Mouse (Mus musculus) hindbrain, embryonic 15.5 days (tissue): Measurements from ENCODE around the gene Bpifa5. TPM values are rescaled to one million over a fixed set of nuclear protein-coding genes. Genes with fewer than 3 reads are reported as not detected.
"Not testable (repeated sequence)": the region's sequence is repeated elsewhere in the genome, so short reads cannot be mapped to it uniquely, and the experiment has no call there.

Experiments used
- ATAC-seq: fragments of 200-750 bp; cut with Nextera tagmentation; 2 replicates; pipeline ENCODE4 v1.8.0; 2017; ENCODE audit warnings: low read depth, moderate number of reproducible peaks, moderate TSS enrichment; ENCODE audit not compliant: low FRiP score
- H3K27ac ChIP-seq: fragments of 300-500 bp; sonication (generic); replicated peaks from 2 replicates; pipeline ENCODE4 v1.5.1; 2015; ENCODE audit warnings: mild to moderate bottlenecking, inconsistent platforms
- H3K27me3 ChIP-seq: fragments of 300-500 bp; sonication (generic); 2 replicates; pipeline ENCODE4 v1.6.1; 2015; ENCODE audit warnings: control low read depth, inconsistent platforms
- H3K36me3 ChIP-seq: fragments of 300-500 bp; sonication (generic); 2 replicates; pipeline ENCODE4 v1.6.1; 2015; ENCODE audit warnings: control low read depth, inconsistent platforms
- H3K4me1 ChIP-seq: fragments of 300-500 bp; sonication (generic); replicated peaks from 2 replicates; pipeline ENCODE4 v1.6.1; 2015; ENCODE audit warnings: control low read depth, inconsistent platforms
- H3K4me2 ChIP-seq: fragments of 300-500 bp; sonication (generic); 2 replicates; pipeline ENCODE4 v1.6.1; 2015; ENCODE audit warnings: moderate library complexity, mild to moderate bottlenecking, inconsistent platforms
- H3K4me3 ChIP-seq: fragments of 300-500 bp; sonication (generic); 2 replicates; pipeline ENCODE4 v1.5.1; 2015; ENCODE audit warnings: mild to moderate bottlenecking, inconsistent platforms
- H3K9ac ChIP-seq: fragments of 300-500 bp; sonication (generic); 2 replicates; pipeline ENCODE4 v1.6.1; 2015; ENCODE audit warnings: inconsistent platforms
- H3K9me3 ChIP-seq: fragments of 300-500 bp; sonication (generic); 2 replicates; pipeline ENCODE4 v1.6.1; 2016; ENCODE audit warnings: control low read depth, inconsistent platforms
- WGBS: fragments of 180-500 bp; shearing (Covaris S2); methylation state at CpG from one replicate; pipeline ENCODE4 v1.1.7; 2015; 5-methylcytosine and 5-hydroxymethylcytosine counted together
- polyA plus RNA-seq: library from polyadenylated mRNA; unstranded; fragments of >200 nt; fragmentation: Nextera tagmentation; extraction: Ambion mirVana; gene quantifications from 2 replicates; pipeline ENCODE4 v1.2.1, GENCODE M21; 2015

The Bpifa5 gene
- not detected in 2 replicates for polyA plus RNA-seq

GRCm38 (mm10) chr2:154162307-154162706 lies at the start of gene Bpifa5:
Bpifa5 (plus strand) TSS chr2:154162607.
- no peak for ATAC-seq
- H3K27me3 ChIP-seq, result no peaks in the 10 kb centered on the region
- H3K4me3 ChIP-seq, result no peak within 1 kb of the TSS
- H3K9me3 ChIP-seq, result no peaks in the 10 kb centered on the region
- H3K9ac ChIP-seq, result no peak within 1 kb of the TSS
- no peak within 1 kb of the TSS for H3K4me2 ChIP-seq
- H3K27ac ChIP-seq, result no peak within 1 kb of the TSS
- WGBS, result 85% methylated on average over 8 of the region's 8 CpGs
- H3K36me3 ChIP-seq, result no peaks in the 10 kb centered on the region
- no peaks in the 10 kb centered on the region for H3K4me1 ChIP-seq

GRCm38 (mm10) chr2:154117381-154117780 lies 45.0 kb upstream of the Bpifa5 start:
- no peaks in the 10 kb centered on the region for H3K27me3 ChIP-seq
- no peak overlapping the region for H3K9ac ChIP-seq
- no peaks in the 10 kb centered on the region for H3K4me1 ChIP-seq
- H3K9me3 ChIP-seq, result no peaks in the 10 kb centered on the region
- no peak overlapping the region for H3K4me3 ChIP-seq
- WGBS, result 90% methylated on average over 3 of the region's 3 CpGs
- no peaks in the 10 kb centered on the region for H3K36me3 ChIP-seq
- no peak for ATAC-seq
- no peak overlapping the region for H3K27ac ChIP-seq
- H3K4me2 ChIP-seq, result no peak overlapping the region

- H3K9me3 ChIP-seq, result no peaks in the 10 kb centered on the region
- no peak within 1 kb of the TSS for H3K27ac ChIP-seq
- no peak within 1 kb of the TSS for H3K4me3 ChIP-seq
- WGBS, result 69% methylated on average over 2 of the region's 2 CpGs
- H3K9ac ChIP-seq, result no peak within 1 kb of the TSS
- H3K4me1 ChIP-seq, result no peaks in the 10 kb centered on the region
- H3K27me3 ChIP-seq, result no peaks in the 10 kb centered on the region
- H3K4me2 ChIP-seq, result no peak within 1 kb of the TSS
- ATAC-seq, result no peak
- H3K36me3 ChIP-seq, result no peaks in the 10 kb centered on the region
Measured at GRCm38 (mm10) chr2:154130120-154130519, 32.3 kb upstream of the Bpifa5 start, which contains the start of gene Bpifa3. Bpifa3 (plus strand) TSS chr2:154130336.

GRCm38 (mm10) chr2:154142580-154142979 lies 19.8 kb upstream of the Bpifa5 start, which contains the start of gene Bpifa1:
Bpifa1 (plus strand) TSS chr2:154142880.
- no peak for ATAC-seq
- H3K9me3 ChIP-seq, result no peaks in the 10 kb centered on the region
- no peaks in the 10 kb centered on the region for H3K4me1 ChIP-seq
- H3K36me3 ChIP-seq, result no peaks in the 10 kb centered on the region
- no peaks in the 10 kb centered on the region for H3K27me3 ChIP-seq
- H3K27ac ChIP-seq, result no peak within 1 kb of the TSS
- 91% methylated on average over 4 of the region's 4 CpGs for WGBS
- no peak within 1 kb of the TSS for H3K9ac ChIP-seq
- no peak within 1 kb of the TSS for H3K4me2 ChIP-seq
- H3K4me3 ChIP-seq, result no peak within 1 kb of the TSS

- WGBS, result 60% methylated on average over 3 of the region's 3 CpGs
- Histone ChIP-seq H3K4me1 (no peaks in the 10 kb centered on the region), H3K27ac (no peak overlapping the region), H3K4me3 (no peak overlapping the region), H3K36me3 (no peaks in the 10 kb centered on the region), H3K4me2 (no peak overlapping the region), H3K9ac (no peak overlapping the region), H3K27me3 (no peaks in the 10 kb centered on the region), H3K9me3 (no peaks in the 10 kb centered on the region)
- peak; percentile 63 for ATAC-seq
Measured at GRCm38 (mm10) chr2:154143735-154144134, 18.7 kb upstream of the Bpifa5 start.

GRCm38 (mm10) chr2:154147496-154147895 lies 14.9 kb upstream of the Bpifa5 start:
- Histone ChIP-seq H3K9me3 (no peaks in the 10 kb centered on the region), H3K4me1 (no peaks in the 10 kb centered on the region)

GRCm38 (mm10) chr2:154158433-154158832 lies 4.0 kb upstream of the Bpifa5 start:
- no peak for ATAC-seq
- Histone ChIP-seq H3K27me3 (no peaks in the 10 kb centered on the region), H3K4me1 (no peaks in the 10 kb centered on the region), H3K36me3 (no peaks in the 10 kb centered on the region), H3K4me2 (no peak overlapping the region), H3K4me3 (no peak overlapping the region), H3K9me3 (no peaks in the 10 kb centered on the region), H3K9ac (no peak overlapping the region), H3K27ac (no peak overlapping the region)
- 40% methylated on average over 3 of the region's 3 CpGs for WGBS

More at GRCm38 (mm10) chr2:154147496-154147895, 14.9 kb upstream of the Bpifa5 start:
- WGBS, result 84% methylated on average over 4 of the region's 4 CpGs
- Histone ChIP-seq H3K27me3 (no peaks in the 10 kb centered on the region), H3K9ac (no peak overlapping the region), H3K4me3 (no peak overlapping the region), H3K27ac (no peak overlapping the region), H3K36me3 (no peaks in the 10 kb centered on the region), H3K4me2 (no peak overlapping the region)
- no peak for ATAC-seq

GRCm38 (mm10) chr2:154163306-154163705 lies 899 bp downstream of the Bpifa5 start:
- WGBS, result 92% methylated on average over 5 of the region's 5 CpGs
- no peaks in the 10 kb centered on the region for H3K9me3 ChIP-seq
- no peak overlapping the region for H3K4me3 ChIP-seq
- no peaks in the 10 kb centered on the region for H3K27me3 ChIP-seq
- ATAC-seq, result no peak
- H3K4me2 ChIP-seq, result no peak overlapping the region
- H3K4me1 ChIP-seq, result no peaks in the 10 kb centered on the region
- H3K36me3 ChIP-seq, result no peaks in the 10 kb centered on the region
- no peak overlapping the region for H3K27ac ChIP-seq
- H3K9ac ChIP-seq, result no peak overlapping the region

- H3K36me3 ChIP-seq, result no peaks in the 10 kb centered on the region
- WGBS, result 71% methylated on average over 3 of the region's 3 CpGs
- no peak for ATAC-seq
- no peak overlapping the region for H3K4me3 ChIP-seq
- H3K9ac ChIP-seq, result no peak overlapping the region
- no peaks in the 10 kb centered on the region for H3K9me3 ChIP-seq
- no peak overlapping the region for H3K27ac ChIP-seq
- H3K4me1 ChIP-seq, result no peaks in the 10 kb centered on the region
- no peaks in the 10 kb centered on the region for H3K27me3 ChIP-seq
- H3K4me2 ChIP-seq, result no peak overlapping the region
Measured at GRCm38 (mm10) chr2:154169172-154169571, 6.8 kb downstream of the Bpifa5 start.

- no peak overlapping the region for H3K27ac ChIP-seq
- ATAC-seq, result no peak
- no peak overlapping the region for H3K9ac ChIP-seq
- H3K4me2 ChIP-seq, result no peak overlapping the region
- no peaks in the 10 kb centered on the region for H3K9me3 ChIP-seq
- 81% methylated on average over 6 of the region's 6 CpGs for WGBS
- no peaks in the 10 kb centered on the region for H3K4me1 ChIP-seq
- H3K36me3 ChIP-seq, result no peaks in the 10 kb centered on the region
- H3K4me3 ChIP-seq, result no peak overlapping the region
- H3K27me3 ChIP-seq, result no peaks in the 10 kb centered on the region
Measured at GRCm38 (mm10) chr2:154171621-154172020, 9.2 kb downstream of the Bpifa5 start.

- 36% methylated on average over 1 of the region's 1 CpGs for WGBS
- ATAC-seq, result no peak
Measured at GRCm38 (mm10) chr2:154173313-154173712, 10.9 kb downstream of the Bpifa5 start.

GRCm38 (mm10) chr2:154181900-154182299 lies 19.5 kb downstream of the Bpifa5 start:
- H3K4me3 ChIP-seq, H3K27ac ChIP-seq, H3K4me2 ChIP-seq, H3K36me3 ChIP-seq, H3K9ac ChIP-seq, ATAC-seq, H3K9me3 ChIP-seq, H3K27me3 ChIP-seq, H3K4me1 ChIP-seq: not testable (repeated sequence)
- 89% methylated on average over 7 of the region's 7 CpGs for WGBS

More at GRCm38 (mm10) chr2:154173313-154173712, 10.9 kb downstream of the Bpifa5 start:
- no peaks in the 10 kb centered on the region for H3K9me3 ChIP-seq
- no peaks in the 10 kb centered on the region for H3K4me1 ChIP-seq
- no peaks in the 10 kb centered on the region for H3K36me3 ChIP-seq
- no peak overlapping the region for H3K4me2 ChIP-seq
- no peak overlapping the region for H3K9ac ChIP-seq
- no peak overlapping the region for H3K27ac ChIP-seq
- H3K27me3 ChIP-seq, result no peaks in the 10 kb centered on the region
- H3K4me3 ChIP-seq, result no peak overlapping the region

GRCm38 (mm10) chr2:154183061-154183460 lies 20.7 kb downstream of the Bpifa5 start:
- not testable (repeated sequence) for ATAC-seq, H3K9me3 ChIP-seq, H3K4me1 ChIP-seq, H3K27me3 ChIP-seq, H3K27ac ChIP-seq, H3K9ac ChIP-seq, H3K36me3 ChIP-seq, H3K4me3 ChIP-seq, H3K4me2 ChIP-seq
- WGBS, result 76% methylated on average over 4 of the region's 4 CpGs
